Mouse (Mus musculus) lung, adult 2 months (tissue): Measurements from ENCODE around the gene Tsks.

Experiments used
- CTCF ChIP-seq: fragments of 200-500 bp; IDR thresholded peaks from 2 replicates; pipeline ENCODE4 v1.5.1; 2011; ENCODE audit warnings: mild to moderate bottlenecking, low read length, control low read depth; ENCODE audit not compliant: insufficient read depth
- POLR2A ChIP-seq: fragments of 200-500 bp; IDR thresholded peaks from 2 replicates; pipeline ENCODE4 v1.6.1; 2011; ENCODE audit warnings: low read depth, mild to moderate bottlenecking, control low read depth, low read length, borderline replicate concordance; ENCODE audit errors: extremely low read depth

DNA sequence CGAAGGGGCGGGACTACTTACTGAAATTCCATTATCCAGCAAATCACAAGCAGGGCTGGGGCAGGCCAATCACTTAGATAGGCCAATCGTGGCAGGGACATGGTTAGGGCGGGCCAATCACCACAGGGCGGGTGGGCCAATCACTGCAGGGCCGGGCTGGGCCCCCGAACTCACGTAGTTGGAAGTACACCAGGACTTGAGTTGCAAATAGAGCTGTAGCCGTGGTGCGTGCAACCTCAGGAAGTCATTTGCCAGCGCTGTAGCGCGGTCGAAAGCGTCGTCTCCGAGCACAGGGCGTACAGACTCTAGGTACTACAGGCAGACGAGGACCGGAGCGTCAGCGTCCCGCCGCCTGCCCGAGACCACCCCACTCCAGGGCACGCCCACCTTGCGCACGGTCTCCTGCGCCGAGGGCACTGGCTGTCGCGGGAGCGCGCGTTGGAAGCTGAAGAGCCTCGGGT, 27.3 kb downstream of the Tsks start:
- no peak for TF ChIP-seq CTCF
- peak; percentile 65; the same call in 1 of the 2 replicates for TF ChIP-seq POLR2A
